Mouse (Mus musculus): Measurements from ENCODE around the gene Tifa. TPM values are rescaled to one million over a fixed set of nuclear protein-coding genes. Genes with fewer than 3 reads are reported as not detected.
"Not testable (repeated sequence)": the region's sequence is repeated elsewhere in the genome, so short reads cannot be mapped to it uniquely, and the experiment has no call there.

The Tifa gene
- total RNA-seq, 2 experiments from 2014 or later = 1.4 to 1.5 TPM

DNA sequence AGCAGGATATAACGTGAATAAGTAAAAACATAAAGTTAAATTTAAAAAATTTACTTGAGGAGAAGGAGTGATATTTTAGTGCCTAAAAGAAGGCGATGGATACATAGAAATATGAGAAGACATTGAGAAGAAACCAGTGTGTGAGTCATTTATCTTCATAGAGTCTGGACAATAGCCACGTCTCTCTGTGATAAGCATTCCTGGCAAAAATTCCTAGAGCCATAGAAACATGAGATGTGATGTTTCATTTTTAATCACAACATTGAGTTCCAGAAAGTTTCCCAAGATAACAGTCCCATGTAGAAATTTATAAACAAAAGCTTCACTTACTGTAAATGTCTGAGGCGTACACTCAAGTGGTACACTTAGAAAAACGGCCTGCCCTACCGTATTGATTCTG, 6.7 kb upstream of the Tifa start:
- no peak for DNase-seq
- intact Hi-C loops (cut with DNase I; ENCODE audit: low total_unique reads) = no loop called here

- DNase-seq; intact Hi-C loops (cut with DNase I; ENCODE audit: low total_unique reads): not testable (repeated sequence)
Observed at GRCm38 (mm10) chr3:127783680-127784079, 5.9 kb upstream of the Tifa start.

- DNase-seq = no peak
- intact Hi-C loops (cut with DNase I; ENCODE audit: low total_unique reads) = no loop called here
Observed at GRCm38 (mm10) chr3:127787032-127787431, 2.6 kb upstream of the Tifa start.

GRCm38 (mm10) chr3:127788038-127788437, 1.6 kb upstream of the Tifa start:
- intact Hi-C loops (cut with DNase I; ENCODE audit: low total_unique reads) = no loop called here
- DNase-seq = no peak

- intact Hi-C loops (cut with DNase I; ENCODE audit: low total_unique reads) = no loop called here
- no peak for DNase-seq
Observed at GRCm38 (mm10) chr3:127788919-127789318, 686 bp upstream of the Tifa start.

GRCm38 (mm10) chr3:127790234-127791055, 840 bp downstream of the Tifa start:
- intact Hi-C loops (cut with DNase I; ENCODE audit: low total_unique reads) = no loop called here
- peak; percentile 18 for DNase-seq

- no peak for DNase-seq
- intact Hi-C loops (cut with DNase I; ENCODE audit: low total_unique reads) = no loop called here
Observed at GRCm38 (mm10) chr3:127791056-127791483, 1.5 kb downstream of the Tifa start.

DNA sequence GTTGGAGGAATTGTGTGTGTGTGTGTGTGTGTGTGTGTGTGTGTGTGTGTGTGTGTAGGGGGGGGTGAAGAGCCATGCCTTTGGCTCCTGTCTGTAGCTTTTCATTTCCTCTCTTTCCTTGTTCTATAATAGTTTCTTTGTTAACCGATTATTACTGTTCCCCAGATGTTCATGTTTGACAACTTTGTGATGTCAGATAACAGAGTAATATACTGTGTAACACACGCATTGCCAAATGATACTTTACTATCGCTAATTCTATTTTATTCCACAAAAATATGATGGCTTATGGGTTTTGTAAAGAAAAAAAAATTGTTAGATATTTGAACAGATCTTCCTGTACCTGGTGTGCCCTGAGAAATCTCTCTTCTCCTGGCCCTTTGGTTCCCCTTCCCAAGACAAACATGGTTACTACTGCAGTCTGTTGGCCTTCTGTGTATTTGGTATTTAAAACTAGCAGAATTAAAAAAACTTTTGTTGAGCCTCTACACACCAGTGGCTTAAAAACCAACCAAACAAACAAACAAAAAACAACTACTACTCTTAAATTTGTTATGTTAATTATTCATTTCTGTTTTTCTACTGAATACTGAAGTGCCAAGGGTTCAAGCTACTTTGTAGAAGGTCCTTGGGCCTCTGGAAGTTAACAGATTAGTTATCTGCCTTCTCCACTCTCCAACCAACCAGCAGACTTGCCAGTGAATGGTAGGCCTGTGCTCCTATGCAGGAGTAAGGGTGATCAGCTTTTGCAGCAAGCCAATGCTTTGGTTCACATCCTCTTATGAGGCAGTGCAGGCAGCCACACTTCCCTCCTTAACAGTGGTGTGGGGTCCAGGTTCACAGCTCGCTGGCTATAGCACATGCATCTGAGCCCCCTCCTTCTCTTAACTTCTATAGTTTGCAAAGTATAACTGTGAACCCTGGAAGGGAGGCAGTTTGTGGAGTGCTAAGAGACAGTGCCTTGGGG, 2.3 kb downstream of the Tifa start:
- DNase-seq = no peak
- intact Hi-C loops (cut with DNase I; ENCODE audit: low total_unique reads) = no loop called here

GRCm38 (mm10) chr3:127793022-127793421, 3.4 kb downstream of the Tifa start:
- intact Hi-C loops (cut with DNase I; ENCODE audit: low total_unique reads) = no loop called here
- DNase-seq = no peak

DNA sequence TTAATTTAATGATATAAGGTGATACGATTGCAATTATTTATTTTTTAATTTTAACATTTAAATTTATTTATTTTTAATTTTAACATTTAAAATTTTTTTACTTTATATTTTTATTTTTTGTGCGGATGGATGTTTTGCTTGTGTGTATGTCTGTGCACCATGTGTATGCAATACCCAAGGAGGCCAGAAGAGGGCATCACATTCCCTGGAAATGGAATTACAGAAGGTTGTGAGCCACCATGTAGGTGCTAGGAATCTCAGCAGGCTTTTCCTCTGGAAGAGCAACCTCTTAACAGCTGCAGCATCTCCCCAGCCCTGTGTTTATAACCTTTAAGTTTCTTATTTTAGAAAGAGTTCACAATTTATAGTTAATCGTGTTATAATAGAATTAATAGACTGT, 6.2 kb downstream of the Tifa start:
- intact Hi-C loops (cut with DNase I; ENCODE audit: low total_unique reads) = no loop called here
- no peak for DNase-seq

DNA sequence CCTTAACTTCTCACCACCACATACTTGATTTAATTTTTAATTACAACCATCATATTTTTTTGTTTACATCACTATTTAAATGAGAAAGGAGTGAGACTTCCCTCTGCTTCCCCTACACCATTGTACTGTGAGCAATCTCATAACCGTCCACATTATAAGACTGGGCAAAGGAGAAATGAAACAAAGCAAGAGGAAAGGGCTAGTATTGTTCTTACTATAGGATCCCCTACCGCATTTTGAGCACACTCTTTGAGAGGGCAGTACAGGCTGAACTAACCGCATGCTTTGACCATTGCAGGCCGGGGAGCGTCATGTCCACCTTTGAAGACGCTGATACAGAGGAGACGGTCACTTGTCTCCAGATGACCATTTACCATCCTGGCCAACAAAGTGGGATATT, 6.7 kb downstream of the Tifa start:
- no peak for DNase-seq
- intact Hi-C loops (cut with DNase I; ENCODE audit: low total_unique reads) = no loop called here

- intact Hi-C loops (cut with DNase I; ENCODE audit: low total_unique reads) = no loop called here
- no peak for DNase-seq
Observed at GRCm38 (mm10) chr3:127801162-127801561, 11.6 kb downstream of the Tifa start.

GRCm38 (mm10) chr3:127802814-127803213, 13.2 kb downstream of the Tifa start:
- no peak for DNase-seq
- intact Hi-C loops (cut with DNase I; ENCODE audit: low total_unique reads) = no loop called here

- intact Hi-C loops (cut with DNase I; ENCODE audit: low total_unique reads) = no loop called here
- DNase-seq = no peak
Observed at GRCm38 (mm10) chr3:127804439-127804838, 14.8 kb downstream of the Tifa start.

- no peak for DNase-seq
- intact Hi-C loops (cut with DNase I; ENCODE audit: low total_unique reads) = no loop called here
Observed at GRCm38 (mm10) chr3:127805071-127805470, 15.5 kb downstream of the Tifa start.

- no peak for DNase-seq
- intact Hi-C loops (cut with DNase I; ENCODE audit: low total_unique reads) = no loop called here
Observed at GRCm38 (mm10) chr3:127805991-127806390, 16.4 kb downstream of the Tifa start.

- DNase-seq = no peak
- intact Hi-C loops (cut with DNase I; ENCODE audit: low total_unique reads) = no loop called here
Observed at GRCm38 (mm10) chr3:127807846-127808245, 18.2 kb downstream of the Tifa start.

DNA sequence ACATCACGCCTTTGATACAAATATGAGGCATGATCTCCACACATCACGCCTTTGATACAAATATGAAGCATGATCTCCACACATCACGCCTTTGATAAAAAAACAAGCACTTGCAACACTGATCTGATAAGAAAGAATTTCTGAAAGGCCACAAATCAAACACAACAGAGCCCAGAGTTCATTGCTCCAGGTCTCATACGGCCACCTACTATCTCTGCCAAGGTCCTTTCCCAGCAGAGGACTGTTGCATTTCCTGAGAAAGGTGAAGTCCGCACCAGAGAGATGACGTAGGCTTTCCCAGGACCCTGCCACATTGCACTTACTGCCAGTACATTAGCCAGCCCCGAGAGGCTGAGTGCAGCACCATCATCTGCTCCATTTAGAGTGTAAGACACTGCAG, 19.5 kb downstream of the Tifa start:
- no peak for DNase-seq
- intact Hi-C loops (cut with DNase I; ENCODE audit: low total_unique reads) = no loop called here

GRCm38 (mm10) chr3:127817120-127817683, 27.6 kb downstream of the Tifa start:
- peak; percentile 11 for DNase-seq
- intact Hi-C loops (cut with DNase I; ENCODE audit: low total_unique reads) = no loop called here
